Mouse (Mus musculus) urinary bladder, postnatal 4 days (tissue): ENCODE measurements at regions not wholly inside any gene's neighbourhood (a gene's known extent, or its start where the extent isn't known, plus 50 kb on each side); places are given as distances from the start of the nearest gene placed in this dataset.
"Not testable (repeated sequence)": the region's sequence is repeated elsewhere in the genome, so short reads cannot be mapped to it uniquely, and the experiment has no call there.

Experiments
- DNase-seq, 2 experiments: peaks; one replicate each; pipeline ENCODE4 v3.0.0; 2021 to 2022; ENCODE audit warnings: low spot score in 2 of 2

GRCm38 (mm10) chr1:154018241-154018640 lies 118.2 kb upstream of the Teddm2 start:
- no peak for DNase-seq

DNA sequence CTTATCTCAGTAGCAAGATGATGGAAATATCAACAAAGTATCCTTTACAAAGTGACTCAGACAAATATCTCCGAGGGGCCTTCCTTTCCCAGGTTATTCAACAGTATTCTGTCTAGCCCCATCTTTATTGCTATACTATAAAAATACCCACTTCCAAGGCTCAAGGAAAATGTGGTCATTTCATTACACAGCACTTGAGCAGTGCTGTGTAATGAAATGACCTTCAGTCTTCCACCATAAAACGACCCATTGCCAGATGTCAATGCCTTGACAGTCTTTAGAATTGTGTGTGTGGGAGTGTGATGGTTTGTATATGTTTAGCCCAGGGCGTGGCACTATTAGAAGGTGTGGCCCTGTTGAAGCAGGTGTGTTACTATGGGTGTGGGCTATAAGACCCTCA lies 124.3 kb upstream of the Teddm2 start:
- peak in 1 of 2 experiments; percentile 2 for DNase-seq

DNA sequence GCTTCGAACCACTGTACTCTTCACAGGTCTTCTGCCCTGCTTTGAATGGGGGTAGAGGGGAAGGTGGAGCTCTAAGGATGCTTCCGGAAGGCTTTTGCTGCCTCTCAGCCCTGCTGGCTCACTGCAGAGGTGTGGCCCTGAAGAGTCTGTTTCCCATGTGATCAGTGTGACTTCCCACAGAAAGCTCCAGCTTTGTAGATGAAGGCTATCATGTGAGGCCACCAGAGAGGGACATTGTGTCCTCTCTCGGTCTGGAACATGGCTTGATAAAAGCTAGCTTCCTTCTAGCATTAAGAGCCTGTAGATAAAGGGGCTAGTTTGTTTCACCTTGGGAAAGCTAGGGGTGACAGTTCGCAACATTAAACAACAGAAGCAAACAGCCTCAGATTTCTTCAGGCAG lies 127.3 kb upstream of the Teddm2 start:
- DNase-seq, result peak in 1 of 2 experiments; percentile 25

DNA sequence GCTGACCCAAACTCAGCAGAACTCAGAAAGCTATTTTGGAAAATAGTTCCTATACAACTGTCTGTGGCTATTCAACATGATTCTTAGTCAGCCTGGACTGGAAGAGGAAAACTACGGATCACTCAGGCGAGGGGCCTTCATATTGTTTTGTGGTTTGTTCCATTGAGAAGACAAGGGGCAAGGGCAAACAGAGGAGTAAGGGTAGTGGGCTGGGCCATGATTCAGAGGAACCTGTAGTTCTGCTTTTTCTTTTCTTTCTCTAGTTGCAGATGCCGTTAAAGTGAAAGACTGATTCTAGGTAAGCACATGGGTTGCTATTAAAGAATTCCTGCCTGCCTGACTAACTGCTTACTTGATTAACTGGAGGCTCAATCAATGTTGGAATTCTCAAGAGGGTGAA lies 129.8 kb upstream of the Teddm2 start:
- DNase-seq, result no peak

GRCm38 (mm10) chr1:154032669-154033099 lies 132.7 kb upstream of the Teddm2 start:
- peak; percentile 62 to 75 for DNase-seq

DNA sequence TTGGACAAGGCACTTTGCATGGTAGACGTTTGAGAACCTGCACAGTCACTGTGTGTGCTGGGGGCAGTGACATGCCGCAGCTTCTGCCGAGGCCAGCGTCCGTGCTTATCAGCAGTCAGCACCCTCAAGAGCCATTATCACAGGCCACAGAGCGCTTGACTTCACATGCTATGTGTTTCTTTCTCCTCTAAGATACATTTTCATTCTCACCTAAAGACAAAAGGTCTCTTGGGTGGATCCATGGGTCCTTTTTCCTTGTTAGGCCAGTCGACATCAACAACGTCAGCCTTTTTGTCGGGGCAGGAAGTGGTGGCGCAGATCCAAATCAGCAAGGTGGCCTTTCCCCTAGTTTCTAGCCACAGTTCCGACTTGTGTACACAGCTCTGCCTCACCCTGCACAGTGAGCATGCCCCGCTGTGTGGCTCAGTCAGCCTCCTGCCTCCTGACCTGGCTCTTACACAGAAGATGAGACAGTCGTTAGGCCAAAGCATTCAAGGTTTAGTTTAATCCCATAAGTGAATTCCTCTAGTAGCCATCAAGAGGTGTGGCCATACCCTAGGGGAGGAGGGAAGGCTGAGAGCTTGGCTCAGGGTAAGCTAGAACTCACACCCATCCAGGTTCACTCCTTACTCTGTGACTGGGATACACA lies 134.1 kb upstream of the Teddm2 start:
- peak; percentile 61 to 62 for DNase-seq

DNA sequence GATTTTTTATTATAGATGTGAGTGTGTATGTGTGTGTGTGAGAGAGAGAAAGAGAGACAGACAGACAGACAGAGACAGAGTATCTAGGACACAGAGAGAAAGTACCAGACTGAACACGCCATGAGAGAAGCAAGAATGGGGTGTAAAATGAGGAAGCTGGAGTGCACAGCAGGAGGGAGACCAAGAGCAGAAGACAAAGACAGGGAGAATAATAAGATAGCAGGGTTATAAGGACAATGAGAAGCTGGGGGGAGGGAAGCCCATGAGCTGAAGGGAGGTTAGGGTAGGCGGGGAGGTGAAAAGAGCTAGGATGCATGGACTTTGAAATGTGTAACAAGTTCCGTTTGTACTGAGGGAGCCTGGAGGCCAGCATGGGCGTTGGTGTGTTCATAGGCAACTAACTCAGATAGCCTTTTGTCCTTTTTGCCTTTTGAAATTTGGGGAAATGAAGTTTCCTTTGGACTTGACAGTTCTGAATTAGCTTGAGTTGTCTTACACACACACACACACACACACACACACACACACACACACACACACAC lies 136.8 kb upstream of the Teddm2 start:
- no peak for DNase-seq

- no peak for DNase-seq
Observed at GRCm38 (mm10) chr1:154038241-154038640, 138.2 kb upstream of the Teddm2 start.

DNA sequence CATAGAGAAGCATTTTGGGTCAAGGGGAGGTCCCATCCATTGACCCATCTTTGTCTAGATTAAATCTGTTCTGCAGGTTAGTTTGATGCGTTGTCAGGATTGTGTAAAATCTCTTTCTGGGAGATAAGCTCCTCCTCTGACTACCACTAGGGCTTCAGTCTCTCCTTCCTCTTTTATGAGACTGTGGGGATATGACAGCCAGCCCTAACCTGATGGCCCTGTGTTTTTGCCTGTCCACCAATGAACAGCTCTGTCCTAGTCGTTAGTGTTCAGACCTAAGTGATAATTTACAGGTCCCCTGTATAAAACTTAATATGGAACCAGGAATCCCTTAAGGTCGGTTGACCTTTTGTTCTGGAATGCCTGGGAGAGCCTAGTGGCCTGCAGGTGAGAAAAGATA lies 140.9 kb upstream of the Teddm2 start:
- DNase-seq, result no peak

DNA sequence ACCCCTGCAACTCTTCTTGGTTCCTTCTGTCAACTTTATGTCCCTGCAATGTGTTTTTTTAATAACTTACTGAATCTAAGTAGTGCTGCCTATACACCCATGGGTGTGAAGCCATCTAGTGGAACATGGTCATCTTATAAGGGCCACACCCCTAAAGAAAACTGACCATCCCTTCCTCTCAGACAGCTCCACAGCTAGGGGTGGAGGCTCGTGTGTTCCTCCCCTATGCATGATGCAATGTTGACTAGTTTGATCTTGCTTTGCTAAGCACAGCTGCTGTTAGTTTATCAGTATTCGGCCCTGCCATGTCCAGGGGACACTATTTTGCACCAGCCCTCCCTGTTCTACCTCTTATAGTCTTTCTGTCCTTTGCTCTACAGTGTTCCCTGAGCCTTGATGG lies 142.9 kb upstream of the Teddm2 start:
- DNase-seq, result no peak

DNA sequence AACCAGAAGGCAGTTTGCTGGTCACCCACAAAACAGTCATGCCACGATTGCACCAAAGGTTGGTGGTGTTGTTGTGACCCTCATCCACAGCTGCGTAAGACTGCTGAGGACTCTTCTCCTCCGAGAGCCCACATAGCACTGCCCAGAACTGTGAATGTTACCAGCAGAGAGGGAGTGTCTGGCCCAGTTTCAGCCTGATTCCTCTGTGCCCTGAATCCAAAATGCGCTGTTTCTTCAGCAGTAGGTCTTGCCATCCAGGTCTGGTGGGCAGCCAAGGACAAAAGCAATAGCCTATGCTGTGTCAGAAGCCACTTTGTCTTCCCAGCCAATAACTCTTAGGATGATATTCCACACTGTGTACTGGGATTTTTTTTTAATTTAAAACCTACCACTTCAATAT lies 144.7 kb upstream of the Teddm2 start:
- no peak for DNase-seq

GRCm38 (mm10) chr1:154045951-154046350 lies 145.9 kb upstream of the Teddm2 start:
- no peak for DNase-seq

- no peak for DNase-seq
Observed at GRCm38 (mm10) chr1:154053641-154054040, 147.3 kb upstream of the Zfp648 start.

- no peak for DNase-seq
Observed at GRCm38 (mm10) chr1:154054874-154055273, 146.1 kb upstream of the Zfp648 start.

- not testable (repeated sequence) for DNase-seq
Observed at GRCm38 (mm10) chr1:154061397-154061796, 139.6 kb upstream of the Zfp648 start.

- no peak for DNase-seq
Observed at GRCm38 (mm10) chr1:154061851-154062250, 139.1 kb upstream of the Zfp648 start.

DNA sequence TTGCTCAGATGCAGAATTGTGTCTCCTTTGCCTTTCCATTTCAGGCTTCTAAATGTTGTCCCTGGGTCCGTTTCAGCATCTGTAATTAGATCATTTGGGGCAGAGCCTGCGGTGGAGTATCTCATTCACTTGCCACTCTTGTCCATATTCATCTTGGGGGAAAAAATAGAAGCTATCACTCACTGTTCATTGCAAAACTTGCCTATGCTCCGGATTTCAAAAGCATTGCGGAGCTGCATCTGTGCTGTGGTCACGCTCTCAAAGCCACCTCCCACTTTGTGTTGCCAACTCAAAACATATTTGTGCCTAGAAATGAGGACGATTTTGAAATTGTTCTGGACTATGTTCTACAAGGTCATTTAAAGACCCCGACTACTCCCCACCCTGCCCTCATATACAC lies 138.3 kb upstream of the Zfp648 start:
- no peak for DNase-seq

- no peak for DNase-seq
Observed at GRCm38 (mm10) chr1:154064633-154065032, 136.4 kb upstream of the Zfp648 start.

GRCm38 (mm10) chr1:154065336-154066329 lies 135.4 kb upstream of the Zfp648 start:
- DNase-seq, result peak; percentile 60 to 64

GRCm38 (mm10) chr1:154067856-154068255 lies 133.1 kb upstream of the Zfp648 start:
- no peak for DNase-seq

GRCm38 (mm10) chr1:154074270-154074669 lies 126.7 kb upstream of the Zfp648 start:
- no peak for DNase-seq

- no peak for DNase-seq
Observed at GRCm38 (mm10) chr1:154076684-154077475, 124.1 kb upstream of the Zfp648 start.
